Mouse (Mus musculus): ENCODE results near the gene Sec16a. TPM values are rescaled to one million over a fixed set of nuclear protein-coding genes. Genes with fewer than 3 reads are reported as not detected.

Sec16a gene
- polyA plus RNA-seq, 1 experiment from 2014 or later = 40.5 TPM

DNA sequence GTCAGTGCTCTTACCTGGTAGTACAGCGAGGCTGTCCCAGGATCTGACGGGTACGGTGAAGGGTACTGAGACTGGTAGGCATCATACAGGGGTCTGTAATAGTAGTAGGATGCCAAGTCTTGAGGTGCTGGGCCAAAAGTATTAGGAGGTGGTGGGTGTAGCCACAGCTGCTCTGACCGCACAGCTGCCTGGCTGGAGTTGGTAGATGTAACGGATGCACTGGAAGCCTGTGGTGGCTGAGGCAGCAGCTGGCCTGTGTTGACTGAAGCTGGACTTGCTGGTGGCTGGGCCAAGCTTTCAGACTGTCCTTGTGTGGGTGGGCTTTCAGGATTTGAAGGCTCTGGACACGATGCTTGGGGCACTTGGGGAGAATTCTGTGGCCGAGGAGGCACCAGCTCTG lies 6.6 kb downstream of the Sec16a start:
- WGBS = 97% methylated on average over 7 of the region's 7 CpGs
- peak; percentile 7 for DNase-seq (ENCODE audit: low spot score)
- no peak overlapping the region for H3K9ac ChIP-seq (ENCODE audit: low read length)

DNA sequence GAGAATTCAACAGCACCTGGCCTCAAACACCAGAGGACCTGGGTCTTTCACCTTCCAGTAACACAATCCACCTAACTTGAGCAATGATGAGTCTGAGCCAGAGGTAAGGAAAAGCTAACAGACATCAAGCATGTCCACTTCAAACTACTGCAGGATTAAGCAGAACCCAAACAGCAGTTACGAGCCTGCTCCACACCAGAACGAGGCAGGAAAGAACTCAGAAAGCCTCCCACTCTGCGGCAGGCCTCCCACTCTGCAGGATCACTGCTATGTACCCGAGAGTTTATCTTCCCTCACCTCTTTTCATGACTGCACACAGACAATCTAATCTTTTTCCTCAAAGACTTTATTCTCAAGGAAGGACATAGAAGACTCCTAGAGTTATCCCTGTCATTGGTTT lies 7.8 kb downstream of the Sec16a start:
- no peak overlapping the region for H3K4me3 ChIP-seq (ENCODE audit: low read depth, low read length)
- peaks cover 19% of the 10 kb centered on the region for H3K36me3 ChIP-seq (ENCODE audit: control insufficient read depth, insufficient read depth, low read length)
- H3K9me3 ChIP-seq (ENCODE audit: control insufficient read depth, low read length) = no peaks in the 10 kb centered on the region
- 89% methylated on average over 4 of the region's 4 CpGs for WGBS
- no peaks in the 10 kb centered on the region for H3K27me3 ChIP-seq (ENCODE audit: control insufficient read depth, insufficient read depth, low read length)
- DNase-seq (ENCODE audit: low spot score) = no peak
- no peak for ATAC-seq (ENCODE audit: insufficient read depth, low FRiP score, low TSS enrichment)
- H3K27ac ChIP-seq (ENCODE audit: low read depth, low read length) = no peak overlapping the region
- no peak overlapping the region for H3K9ac ChIP-seq (ENCODE audit: low read length)
- no peaks in the 10 kb centered on the region for H3K4me1 ChIP-seq (ENCODE audit: control insufficient read depth, insufficient read depth, low read length)
- no peak overlapping the region for H3K4me2 ChIP-seq (ENCODE audit: low read depth)

More for the DNA sequence above, 6.6 kb downstream of the Sec16a start:
- H3K27me3 ChIP-seq (ENCODE audit: control insufficient read depth, insufficient read depth, low read length) = no peaks in the 10 kb centered on the region
- ATAC-seq (ENCODE audit: insufficient read depth, low FRiP score, low TSS enrichment) = no peak
- H3K4me1 ChIP-seq (ENCODE audit: control insufficient read depth, insufficient read depth, low read length) = no peaks in the 10 kb centered on the region; the same call in 1 of the 2 replicates
- H3K36me3 ChIP-seq (ENCODE audit: control insufficient read depth, insufficient read depth, low read length) = peaks cover 19% of the 10 kb centered on the region
- no peaks in the 10 kb centered on the region for H3K9me3 ChIP-seq (ENCODE audit: control insufficient read depth, low read length)
- H3K4me3 ChIP-seq (ENCODE audit: low read depth, low read length) = no peak overlapping the region
- H3K27ac ChIP-seq (ENCODE audit: low read depth, low read length) = no peak overlapping the region
- no peak overlapping the region for H3K4me2 ChIP-seq (ENCODE audit: low read depth)

DNA sequence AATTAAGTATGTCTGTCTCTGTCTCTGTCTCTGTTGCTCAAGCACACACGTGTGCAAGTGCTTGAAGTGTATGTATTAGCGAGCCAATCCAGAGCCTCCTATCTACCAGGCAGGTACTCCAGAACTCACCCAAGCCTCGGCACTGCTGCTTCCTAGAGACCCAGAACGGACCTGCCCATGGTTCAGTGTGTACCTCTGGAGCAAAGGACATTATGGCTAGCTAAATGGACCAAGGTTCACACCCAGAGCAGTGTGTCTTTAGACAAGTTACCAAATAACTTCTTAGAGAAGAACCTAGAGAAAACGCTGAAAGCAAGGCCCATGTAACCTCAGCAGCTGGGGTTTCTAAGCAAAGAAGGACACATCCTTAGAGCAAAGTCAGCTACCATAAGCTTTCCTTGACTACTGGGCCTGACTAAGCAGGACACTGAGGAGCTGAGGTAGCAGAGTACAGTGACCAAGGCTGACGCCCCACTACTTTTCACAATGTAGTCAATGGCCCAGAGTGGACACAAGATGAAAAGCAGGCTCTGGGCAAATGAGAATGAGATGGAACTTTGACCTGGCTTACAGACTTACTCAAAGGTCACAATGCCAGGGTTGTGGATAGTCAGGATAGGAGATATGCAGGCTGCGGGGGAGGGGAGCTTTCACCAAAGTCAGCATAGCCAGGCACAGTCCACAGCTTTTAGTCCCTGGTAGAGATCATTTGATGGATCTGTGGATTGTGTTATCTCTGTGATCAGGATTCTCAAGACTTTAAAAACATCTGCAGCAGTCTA lies 10.0 kb downstream of the Sec16a start:
- no peak for ATAC-seq (ENCODE audit: insufficient read depth, low FRiP score, low TSS enrichment)
- Histone ChIP-seq H3K4me2 (ENCODE audit: low read depth) (no peak overlapping the region), H3K9me3 (ENCODE audit: control insufficient read depth, low read length) (no peaks in the 10 kb centered on the region), H3K9ac (ENCODE audit: low read length) (no peak overlapping the region), H3K36me3 (ENCODE audit: control insufficient read depth, insufficient read depth, low read length) (peaks cover 12% of the 10 kb centered on the region), H3K27ac (ENCODE audit: low read depth, low read length) (no peak overlapping the region), H3K27me3 (ENCODE audit: control insufficient read depth, insufficient read depth, low read length) (no peaks in the 10 kb centered on the region), H3K4me3 (ENCODE audit: low read depth, low read length) (no peak overlapping the region), H3K4me1 (ENCODE audit: control insufficient read depth, insufficient read depth, low read length) (no peaks in the 10 kb centered on the region)
- WGBS = 90% methylated on average over 7 of the region's 7 CpGs
- no peak for DNase-seq (ENCODE audit: low spot score)

GRCm38 (mm10) chr2:26429851-26430250 lies 15.2 kb downstream of the Sec16a start:
- Histone ChIP-seq H3K9me3 (ENCODE audit: control insufficient read depth, low read length) (no peaks in the 10 kb centered on the region), H3K36me3 (ENCODE audit: control insufficient read depth, insufficient read depth, low read length) (peaks cover 16% of the 10 kb centered on the region), H3K27ac (ENCODE audit: low read depth, low read length) (no peak overlapping the region), H3K9ac (ENCODE audit: low read length) (no peak overlapping the region), H3K4me2 (ENCODE audit: low read depth) (no peak overlapping the region), H3K4me3 (ENCODE audit: low read depth, low read length) (no peak overlapping the region), H3K4me1 (ENCODE audit: control insufficient read depth, insufficient read depth, low read length) (no peaks in the 10 kb centered on the region), H3K27me3 (ENCODE audit: control insufficient read depth, insufficient read depth, low read length) (no peaks in the 10 kb centered on the region)
- 92% methylated on average over 5 of the region's 5 CpGs for WGBS
- ATAC-seq (ENCODE audit: insufficient read depth, low FRiP score, low TSS enrichment) (no peak), DNase-seq (ENCODE audit: low spot score) (no peak)

GRCm38 (mm10) chr2:26424541-26424940 lies 20.5 kb downstream of the Sec16a start:
- H3K27me3 ChIP-seq (ENCODE audit: control insufficient read depth, insufficient read depth, low read length) = no peaks in the 10 kb centered on the region
- 97% methylated on average over 2 of the region's 2 CpGs for WGBS
- no peaks in the 10 kb centered on the region for H3K9me3 ChIP-seq (ENCODE audit: control insufficient read depth, low read length)
- no peak for ATAC-seq (ENCODE audit: insufficient read depth, low FRiP score, low TSS enrichment)
- H3K27ac ChIP-seq (ENCODE audit: low read depth, low read length) = no peak overlapping the region
- H3K4me2 ChIP-seq (ENCODE audit: low read depth) = no peak overlapping the region
- no peak for DNase-seq (ENCODE audit: low spot score)
- H3K36me3 ChIP-seq (ENCODE audit: control insufficient read depth, insufficient read depth, low read length) = peaks cover 22% of the 10 kb centered on the region
- H3K4me1 ChIP-seq (ENCODE audit: control insufficient read depth, insufficient read depth, low read length) = no peaks in the 10 kb centered on the region
- H3K9ac ChIP-seq (ENCODE audit: low read length) = no peak overlapping the region
- H3K4me3 ChIP-seq (ENCODE audit: low read depth, low read length) = no peak overlapping the region

DNA sequence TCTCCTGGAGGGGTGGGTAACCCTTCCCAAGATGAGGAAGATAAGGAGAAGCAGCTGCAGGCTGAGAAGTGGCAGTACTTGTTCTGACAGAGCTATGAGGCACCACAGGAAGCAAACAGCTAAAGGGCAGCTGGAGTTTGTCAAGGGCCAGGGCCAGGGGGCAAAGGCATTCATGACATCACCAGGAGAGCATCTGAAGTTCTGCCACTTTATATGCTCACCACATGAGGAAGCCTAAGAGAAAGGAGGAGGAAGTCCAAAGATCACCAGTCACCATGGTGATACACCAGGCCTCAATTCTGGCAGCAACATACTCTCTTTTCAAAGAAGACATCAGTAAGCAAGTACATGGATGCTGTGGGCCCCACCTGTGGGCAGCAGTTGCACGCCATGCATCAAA lies 21.9 kb downstream of the Sec16a start:
- Histone ChIP-seq H3K27ac (ENCODE audit: low read depth, low read length) (no peak overlapping the region), H3K4me2 (ENCODE audit: low read depth) (no peak overlapping the region), H3K9ac (ENCODE audit: low read length) (no peak overlapping the region), H3K27me3 (ENCODE audit: control insufficient read depth, insufficient read depth, low read length) (no peaks in the 10 kb centered on the region), H3K4me3 (ENCODE audit: low read depth, low read length) (no peak overlapping the region), H3K4me1 (ENCODE audit: control insufficient read depth, insufficient read depth, low read length) (no peaks in the 10 kb centered on the region), H3K9me3 (ENCODE audit: control insufficient read depth, low read length) (no peaks in the 10 kb centered on the region), H3K36me3 (ENCODE audit: control insufficient read depth, insufficient read depth, low read length) (peaks cover 22% of the 10 kb centered on the region)
- DNase-seq (ENCODE audit: low spot score) = peak; percentile 9
- WGBS = 100% methylated on average over 1 of the region's 1 CpGs
- ATAC-seq (ENCODE audit: insufficient read depth, low FRiP score, low TSS enrichment) = no peak

GRCm38 (mm10) chr2:26421969-26422368 lies 23.0 kb downstream of the Sec16a start:
- H3K36me3 ChIP-seq (ENCODE audit: control insufficient read depth, insufficient read depth, low read length) = peaks cover 26% of the 10 kb centered on the region

DNA sequence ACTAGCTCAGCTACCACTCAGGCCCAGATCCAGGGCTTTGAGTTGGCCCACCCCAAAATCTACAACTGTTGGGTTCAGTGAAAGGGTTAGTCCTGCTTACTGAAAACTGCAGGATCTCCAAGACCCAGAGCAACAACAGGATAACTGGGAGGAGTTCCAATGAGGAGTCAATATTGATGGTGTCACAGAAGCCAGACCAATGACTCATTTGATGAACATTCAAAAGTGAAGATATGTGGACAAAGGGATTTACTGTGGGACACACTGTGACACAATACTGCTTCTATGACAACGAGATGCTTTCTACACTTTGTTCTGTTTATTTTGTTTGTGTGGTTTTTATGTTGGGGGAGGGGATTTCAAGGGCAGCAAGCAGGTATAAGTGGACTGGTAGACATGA lies 26.9 kb downstream of the Sec16a start:
- no peak overlapping the region for H3K4me3 ChIP-seq (ENCODE audit: low read depth, low read length)
- H3K27me3 ChIP-seq (ENCODE audit: control insufficient read depth, insufficient read depth, low read length) = no peaks in the 10 kb centered on the region
- DNase-seq (ENCODE audit: low spot score) = no peak
- H3K4me2 ChIP-seq (ENCODE audit: low read depth) = no peak overlapping the region
- H3K27ac ChIP-seq (ENCODE audit: low read depth, low read length) = no peak overlapping the region
- H3K36me3 ChIP-seq (ENCODE audit: control insufficient read depth, insufficient read depth, low read length) = peaks cover 19% of the 10 kb centered on the region
- no peaks in the 10 kb centered on the region for H3K9me3 ChIP-seq (ENCODE audit: control insufficient read depth, low read length)
- ATAC-seq (ENCODE audit: insufficient read depth, low FRiP score, low TSS enrichment) = no peak
- H3K9ac ChIP-seq (ENCODE audit: low read length) = no peak overlapping the region
- H3K4me1 ChIP-seq (ENCODE audit: control insufficient read depth, insufficient read depth, low read length) = no peaks in the 10 kb centered on the region
- WGBS = 94% methylated on average over 1 of the region's 1 CpGs

More at GRCm38 (mm10) chr2:26421969-26422368, 23.0 kb downstream of the Sec16a start:
- Histone ChIP-seq H3K27me3 (ENCODE audit: control insufficient read depth, insufficient read depth, low read length) (no peaks in the 10 kb centered on the region), H3K4me3 (ENCODE audit: low read depth, low read length) (no peak overlapping the region), H3K4me1 (ENCODE audit: control insufficient read depth, insufficient read depth, low read length) (no peaks in the 10 kb centered on the region), H3K4me2 (ENCODE audit: low read depth) (no peak overlapping the region), H3K9ac (ENCODE audit: low read length) (no peak overlapping the region), H3K27ac (ENCODE audit: low read depth, low read length) (no peak overlapping the region), H3K9me3 (ENCODE audit: control insufficient read depth, low read length) (no peaks in the 10 kb centered on the region)
- WGBS = 93% methylated on average over 2 of the region's 2 CpGs
- DNase-seq (ENCODE audit: low spot score) (peak; percentile 8), ATAC-seq (ENCODE audit: insufficient read depth, low FRiP score, low TSS enrichment) (no peak)

DNA sequence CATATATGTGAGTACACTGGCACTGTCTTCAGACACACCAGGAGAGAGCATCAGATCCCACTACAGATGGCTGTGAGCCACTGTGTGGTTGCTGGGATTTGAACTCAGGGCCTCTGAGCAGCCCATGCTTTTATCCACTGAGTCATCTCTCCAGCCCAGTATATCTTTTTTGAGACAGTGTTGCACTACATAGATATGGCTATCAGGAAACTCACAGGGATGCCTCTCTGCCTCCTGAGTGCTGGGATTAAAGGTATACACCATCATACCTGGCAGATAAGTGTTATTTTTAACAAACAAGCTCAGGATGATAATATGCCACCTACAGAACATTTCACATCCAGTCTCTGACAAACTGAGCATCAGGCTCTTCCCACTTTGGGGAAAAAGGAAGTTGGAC lies 27.9 kb downstream of the Sec16a start:
- Histone ChIP-seq H3K9ac (ENCODE audit: low read length) (no peak overlapping the region), H3K4me3 (ENCODE audit: low read depth, low read length) (no peak overlapping the region), H3K4me1 (ENCODE audit: control insufficient read depth, insufficient read depth, low read length) (no peaks in the 10 kb centered on the region), H3K4me2 (ENCODE audit: low read depth) (no peak overlapping the region), H3K27ac (ENCODE audit: low read depth, low read length) (no peak overlapping the region), H3K9me3 (ENCODE audit: control insufficient read depth, low read length) (no peaks in the 10 kb centered on the region), H3K36me3 (ENCODE audit: control insufficient read depth, insufficient read depth, low read length) (peaks cover 20% of the 10 kb centered on the region), H3K27me3 (ENCODE audit: control insufficient read depth, insufficient read depth, low read length) (no peaks in the 10 kb centered on the region)
- ATAC-seq (ENCODE audit: insufficient read depth, low FRiP score, low TSS enrichment) (no peak), DNase-seq (ENCODE audit: low spot score) (no peak)
